Mouse (Mus musculus): ENCODE measurements around the gene Dhx9. TPM values are rescaled to one million over a fixed set of nuclear protein-coding genes. Genes with fewer than 3 reads are reported as not detected.
"Not testable (repeated sequence)": the region's sequence is repeated elsewhere in the genome, so short reads cannot be mapped to it uniquely, and the experiment has no call there.

Gene Dhx9
- 46.2 and 52.2 TPM in 2 replicates for polyA plus RNA-seq (2014; fragmentation: Nextera tagmentation; extraction: Ambion mirVana)

DNA sequence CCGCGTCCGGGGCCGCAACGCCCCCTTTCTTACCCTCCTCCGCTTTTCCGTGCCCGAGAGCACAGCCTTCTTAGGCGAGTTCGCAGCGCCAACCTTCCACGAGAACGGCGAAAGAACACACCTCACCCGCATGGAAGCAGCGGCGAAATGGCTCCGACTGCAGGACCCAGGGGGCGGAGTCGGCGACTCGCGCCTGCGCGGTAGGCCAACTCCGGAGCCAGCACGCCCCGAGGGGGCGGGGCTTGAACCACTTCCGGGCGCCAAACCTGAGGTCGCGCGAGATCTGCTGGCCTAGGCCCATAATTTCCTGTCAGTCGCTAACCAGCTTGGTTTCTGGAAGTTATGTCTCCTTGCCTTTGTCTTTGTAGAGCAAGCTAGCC is at the start of gene Dhx9:
Dhx9 (minus strand) TSS at position 161 of the 380 bp plus-strand sequence.
- Histone ChIP-seq H3K36me3 (ENCODE audit: control insufficient read depth, insufficient read depth, low read length) (peaks cover 9% of the 10 kb centered on the region; the same call in 1 of the 2 replicates), H3K4me1 (ENCODE audit: control insufficient read depth, insufficient read depth, low read length) (peaks cover 20% of the 10 kb centered on the region; the same call in 1 of the 2 replicates), H3K9ac (ENCODE audit: low read depth, low read length) (peak within 1 kb of the TSS; percentile 92), H3K9me3 (ENCODE audit: control insufficient read depth, low read length) (no peaks in the 10 kb centered on the region), H3K27ac (ENCODE audit: low read depth, low read length) (peak within 1 kb of the TSS; percentile 96), H3K27me3 (ENCODE audit: control insufficient read depth, insufficient read depth, low read length) (no peaks in the 10 kb centered on the region), H3K4me3 (ENCODE audit: low read length) (peak within 1 kb of the TSS; percentile 75), H3K4me2 (replicated peaks; ENCODE audit: low read depth, low read length) (peak within 1 kb of the TSS; percentile 62)
- WGBS = under 1% methylated on average over 35 of the region's 35 CpGs
- ATAC-seq (ENCODE audit: low FRiP score, low TSS enrichment) = peak; percentile 91

DNA sequence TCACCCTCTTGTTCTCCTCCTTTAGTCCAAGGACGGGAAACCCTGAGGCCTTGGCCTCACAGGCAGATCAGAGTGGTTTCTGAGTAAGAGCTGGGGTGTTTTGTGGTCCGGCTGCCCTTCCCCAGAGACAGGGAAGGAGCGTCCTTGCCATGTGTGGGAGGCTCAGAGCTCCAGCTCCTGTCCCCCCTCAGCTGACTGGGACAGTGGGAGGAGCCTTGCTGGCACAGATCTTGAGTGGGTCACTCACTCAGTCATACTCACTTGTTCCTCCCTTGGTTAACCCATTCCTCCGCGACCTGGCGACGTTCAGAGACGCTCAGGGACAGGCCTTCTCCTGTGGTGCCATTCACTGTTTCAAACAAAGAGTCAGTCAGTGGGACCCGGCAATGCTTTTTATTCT is 48.2 kb upstream of the Dhx9 start:
- no peaks in the 10 kb centered on the region for H3K9me3 ChIP-seq (ENCODE audit: control insufficient read depth, low read length)
- H3K4me2 ChIP-seq (replicated peaks; ENCODE audit: low read depth, low read length) = no peak overlapping the region
- no peaks in the 10 kb centered on the region for H3K36me3 ChIP-seq (ENCODE audit: control insufficient read depth, insufficient read depth, low read length)
- peak; percentile 25; the same call in 1 of the 2 replicates for ATAC-seq (ENCODE audit: low FRiP score, low TSS enrichment)
- peaks cover 10% of the 10 kb centered on the region for H3K4me1 ChIP-seq (ENCODE audit: control insufficient read depth, insufficient read depth, low read length)
- no peaks in the 10 kb centered on the region for H3K27me3 ChIP-seq (ENCODE audit: control insufficient read depth, insufficient read depth, low read length)
- no peak overlapping the region for H3K4me3 ChIP-seq (ENCODE audit: low read length)
- H3K9ac ChIP-seq (ENCODE audit: low read depth, low read length) = no peak overlapping the region
- 62% methylated on average over 9 of the region's 9 CpGs for WGBS
- H3K27ac ChIP-seq (ENCODE audit: low read depth, low read length) = no peak overlapping the region

DNA sequence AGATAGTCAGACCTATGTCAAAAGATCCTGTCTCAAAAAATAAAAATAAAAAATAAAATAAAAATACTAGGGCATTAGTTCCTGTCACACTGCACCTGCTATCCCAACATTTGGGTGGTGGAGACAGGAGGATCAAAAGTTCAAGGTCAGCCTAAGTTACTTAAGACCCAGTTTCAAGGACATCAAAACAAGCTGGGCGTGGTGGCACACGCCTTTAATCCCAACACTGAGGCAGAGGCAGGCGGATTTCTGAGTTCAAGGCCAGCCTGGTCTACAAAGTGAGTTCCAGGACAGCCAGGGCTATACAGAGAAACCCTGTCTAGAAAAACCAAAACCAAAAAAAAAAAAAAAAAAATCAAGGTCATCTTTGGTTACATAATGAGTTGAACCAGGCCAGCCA is 45.4 kb upstream of the Dhx9 start:
- not testable (repeated sequence) for H3K9me3 ChIP-seq (ENCODE audit: control insufficient read depth, low read length); H3K9ac ChIP-seq (ENCODE audit: low read depth, low read length); H3K4me2 ChIP-seq (replicated peaks; ENCODE audit: low read depth, low read length); H3K27ac ChIP-seq (ENCODE audit: low read depth, low read length); H3K4me1 ChIP-seq (ENCODE audit: control insufficient read depth, insufficient read depth, low read length); H3K27me3 ChIP-seq (ENCODE audit: control insufficient read depth, insufficient read depth, low read length); ATAC-seq (ENCODE audit: low FRiP score, low TSS enrichment); H3K4me3 ChIP-seq (ENCODE audit: low read length); H3K36me3 ChIP-seq (ENCODE audit: control insufficient read depth, insufficient read depth, low read length)
- 94% methylated on average over 3 of the region's 3 CpGs for WGBS

DNA sequence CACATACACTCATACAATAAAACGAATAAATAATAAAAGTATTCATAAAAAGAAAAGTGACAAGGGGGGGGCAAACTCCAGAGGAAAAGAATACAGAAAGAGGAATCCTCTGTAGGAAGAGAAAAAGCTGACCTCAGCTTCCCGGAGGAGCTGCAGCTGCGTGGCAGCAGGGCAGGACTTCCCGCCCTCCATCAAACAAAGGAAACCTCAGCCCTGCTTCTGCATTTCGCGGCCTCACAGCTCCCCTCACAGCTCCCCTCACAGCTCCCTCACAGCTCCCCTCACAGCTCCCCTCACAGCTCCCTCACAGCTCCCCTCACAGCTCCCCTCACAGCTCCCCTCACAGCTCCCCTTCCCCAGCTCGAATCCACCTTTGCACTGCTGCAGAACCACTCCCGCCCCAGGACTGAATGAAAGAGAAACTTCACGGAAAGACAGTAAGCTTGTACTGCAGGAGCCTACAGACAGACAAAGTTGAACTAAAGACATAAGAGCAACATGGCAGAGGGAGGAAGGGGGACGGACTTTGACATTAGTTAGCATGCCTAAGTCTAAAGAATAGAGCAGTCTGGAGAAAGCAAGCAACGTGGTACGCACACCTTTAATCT is 44.9 kb upstream of the Dhx9 start:
- H3K9ac ChIP-seq (ENCODE audit: low read depth, low read length) = peak overlapping the region; percentile 42
- no peaks in the 10 kb centered on the region for H3K27me3 ChIP-seq (ENCODE audit: control insufficient read depth, insufficient read depth, low read length)
- no peak overlapping the region; the same call in 1 of the 2 replicates for H3K4me2 ChIP-seq (replicated peaks; ENCODE audit: low read depth, low read length)
- H3K27ac ChIP-seq (ENCODE audit: low read depth, low read length) = peak overlapping the region; percentile 32; the same call in 1 of the 2 replicates
- peaks cover 10% of the 10 kb centered on the region for H3K4me1 ChIP-seq (ENCODE audit: control insufficient read depth, insufficient read depth, low read length)
- ATAC-seq (ENCODE audit: low FRiP score, low TSS enrichment) = peak; percentile 70; the same call in 1 of the 2 replicates
- WGBS = 21% methylated on average over 12 of the region's 12 CpGs
- H3K4me3 ChIP-seq (ENCODE audit: low read length) = no peak overlapping the region
- no peaks in the 10 kb centered on the region for H3K36me3 ChIP-seq (ENCODE audit: control insufficient read depth, insufficient read depth, low read length)
- no peaks in the 10 kb centered on the region for H3K9me3 ChIP-seq (ENCODE audit: control insufficient read depth, low read length)

GRCm38 (mm10) chr1:153531677-153532233 is 44.3 kb upstream of the Dhx9 start:
- Histone ChIP-seq H3K4me2 (replicated peaks; ENCODE audit: low read depth, low read length) (no peak overlapping the region; the same call in 1 of the 2 replicates), H3K36me3 (ENCODE audit: control insufficient read depth, insufficient read depth, low read length) (no peaks in the 10 kb centered on the region), H3K9ac (ENCODE audit: low read depth, low read length) (peak overlapping the region; percentile 35; the same call in 1 of the 2 replicates), H3K4me1 (ENCODE audit: control insufficient read depth, insufficient read depth, low read length) (peaks cover 10% of the 10 kb centered on the region), H3K27me3 (ENCODE audit: control insufficient read depth, insufficient read depth, low read length) (no peaks in the 10 kb centered on the region), H3K4me3 (ENCODE audit: low read length) (no peak overlapping the region), H3K9me3 (ENCODE audit: control insufficient read depth, low read length) (no peaks in the 10 kb centered on the region), H3K27ac (ENCODE audit: low read depth, low read length) (peak overlapping the region; percentile 32; the same call in 1 of the 2 replicates)
- WGBS = 39% methylated on average over 9 of the region's 9 CpGs
- peak; percentile 28 for ATAC-seq (ENCODE audit: low FRiP score, low TSS enrichment)

DNA sequence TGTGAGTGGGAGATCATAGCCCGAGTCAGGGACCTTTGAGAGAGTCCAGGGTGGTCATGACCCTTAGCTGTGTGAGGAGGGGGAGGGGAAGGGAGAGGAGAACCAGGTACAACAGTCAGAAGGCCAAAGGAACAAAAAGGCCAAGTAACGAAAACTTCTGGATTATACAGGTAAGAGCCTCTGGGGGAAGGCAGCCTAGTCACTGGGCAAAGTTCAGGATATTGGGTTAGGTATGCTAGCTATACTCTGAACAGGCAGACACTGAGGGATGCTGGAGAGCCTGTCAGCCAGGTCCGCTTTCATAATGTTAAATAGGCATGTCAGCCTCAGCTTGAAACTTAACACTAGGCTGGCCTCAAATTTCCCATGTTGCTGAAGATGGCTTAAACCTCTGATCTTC is 34.7 kb upstream of the Dhx9 start:
- H3K36me3 ChIP-seq (ENCODE audit: control insufficient read depth, insufficient read depth, low read length) = no peaks in the 10 kb centered on the region
- H3K4me3 ChIP-seq (ENCODE audit: low read length) = no peak overlapping the region
- H3K4me2 ChIP-seq (replicated peaks; ENCODE audit: low read depth, low read length) = no peak overlapping the region
- no peak overlapping the region for H3K9ac ChIP-seq (ENCODE audit: low read depth, low read length)
- WGBS = 45% methylated on average over 3 of the region's 3 CpGs
- H3K4me1 ChIP-seq (ENCODE audit: control insufficient read depth, insufficient read depth, low read length) = no peaks in the 10 kb centered on the region
- H3K27ac ChIP-seq (ENCODE audit: low read depth, low read length) = no peak overlapping the region
- H3K9me3 ChIP-seq (ENCODE audit: control insufficient read depth, low read length) = no peaks in the 10 kb centered on the region
- ATAC-seq (ENCODE audit: low FRiP score, low TSS enrichment) = no peak
- H3K27me3 ChIP-seq (ENCODE audit: control insufficient read depth, insufficient read depth, low read length) = no peaks in the 10 kb centered on the region

DNA sequence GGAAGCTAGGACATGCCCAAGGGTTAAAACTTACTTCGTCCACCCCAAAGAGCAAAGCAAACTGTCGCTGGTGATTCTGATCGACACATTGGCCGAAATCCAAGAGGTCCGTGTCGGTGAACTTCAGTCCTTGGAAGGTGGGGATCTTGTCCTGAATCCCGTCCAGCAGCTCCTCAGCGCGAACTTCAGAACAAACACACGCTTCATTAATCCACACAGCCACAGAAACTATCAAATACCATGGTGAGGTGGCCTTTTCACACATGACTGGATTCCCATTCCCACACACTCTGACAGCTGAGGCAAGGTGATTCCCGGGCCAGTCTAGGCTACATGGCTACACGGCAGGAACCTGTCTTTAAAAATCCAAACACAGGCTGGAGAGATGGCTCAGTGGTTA is 27.9 kb upstream of the Dhx9 start:
- Histone ChIP-seq H3K9me3 (ENCODE audit: control insufficient read depth, low read length) (no peaks in the 10 kb centered on the region), H3K4me1 (ENCODE audit: control insufficient read depth, insufficient read depth, low read length) (no peaks in the 10 kb centered on the region), H3K36me3 (ENCODE audit: control insufficient read depth, insufficient read depth, low read length) (no peaks in the 10 kb centered on the region), H3K27ac (ENCODE audit: low read depth, low read length) (no peak overlapping the region), H3K4me2 (replicated peaks; ENCODE audit: low read depth, low read length) (no peak overlapping the region), H3K9ac (ENCODE audit: low read depth, low read length) (no peak overlapping the region), H3K4me3 (ENCODE audit: low read length) (no peak overlapping the region), H3K27me3 (ENCODE audit: control insufficient read depth, insufficient read depth, low read length) (no peaks in the 10 kb centered on the region)
- peak; percentile 78 for ATAC-seq (ENCODE audit: low FRiP score, low TSS enrichment)
- 27% methylated on average over 12 of the region's 12 CpGs for WGBS

DNA sequence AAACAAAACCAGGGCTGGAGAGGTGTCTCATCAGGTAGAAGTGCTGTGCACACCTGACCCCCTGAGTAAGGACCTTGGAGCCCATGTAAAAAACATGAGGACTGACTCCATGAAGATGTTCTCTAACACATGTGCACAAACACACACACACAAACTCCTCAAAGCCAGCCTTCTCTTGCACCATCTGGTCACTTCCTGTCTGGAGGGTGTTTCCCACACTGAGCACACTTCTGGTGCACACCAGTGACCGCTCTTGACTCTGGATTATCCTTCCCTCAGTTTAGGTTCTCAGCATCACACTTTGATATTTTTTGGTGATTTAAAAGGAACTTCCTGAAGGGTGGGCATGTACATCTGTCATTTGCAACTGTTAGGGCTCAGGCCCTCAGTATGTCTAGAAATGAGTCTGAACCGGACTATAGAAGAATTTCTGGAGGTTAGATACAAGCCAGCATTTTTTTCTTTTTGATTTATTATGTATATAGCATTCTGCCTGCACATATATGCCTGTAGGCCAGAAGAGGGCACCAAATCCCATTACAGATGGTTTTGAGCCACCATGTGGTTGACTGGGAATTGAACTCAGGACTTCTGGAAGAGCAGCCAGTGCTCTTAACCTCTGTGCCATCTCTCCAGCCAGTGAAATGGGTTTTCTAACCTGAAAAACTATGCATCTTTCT is 23.0 kb upstream of the Dhx9 start:
- H3K9me3 ChIP-seq (ENCODE audit: control insufficient read depth, low read length) = no peaks in the 10 kb centered on the region
- 64% methylated on average over 2 of the region's 2 CpGs for WGBS
- H3K4me2 ChIP-seq (replicated peaks; ENCODE audit: low read depth, low read length) = no peak overlapping the region
- no peaks in the 10 kb centered on the region for H3K4me1 ChIP-seq (ENCODE audit: control insufficient read depth, insufficient read depth, low read length)
- no peak overlapping the region for H3K27ac ChIP-seq (ENCODE audit: low read depth, low read length)
- no peaks in the 10 kb centered on the region for H3K27me3 ChIP-seq (ENCODE audit: control insufficient read depth, insufficient read depth, low read length)
- no peaks in the 10 kb centered on the region for H3K36me3 ChIP-seq (ENCODE audit: control insufficient read depth, insufficient read depth, low read length)
- H3K9ac ChIP-seq (ENCODE audit: low read depth, low read length) = no peak overlapping the region
- ATAC-seq (ENCODE audit: low FRiP score, low TSS enrichment) = no peak
- no peak overlapping the region for H3K4me3 ChIP-seq (ENCODE audit: low read length)

GRCm38 (mm10) chr1:153509569-153509968 is 22.1 kb upstream of the Dhx9 start:
- not testable (repeated sequence) for H3K36me3 ChIP-seq (ENCODE audit: control insufficient read depth, insufficient read depth, low read length); H3K9me3 ChIP-seq (ENCODE audit: control insufficient read depth, low read length); H3K4me3 ChIP-seq (ENCODE audit: low read length); ATAC-seq (ENCODE audit: low FRiP score, low TSS enrichment); H3K27ac ChIP-seq (ENCODE audit: low read depth, low read length); H3K4me2 ChIP-seq (replicated peaks; ENCODE audit: low read depth, low read length); H3K27me3 ChIP-seq (ENCODE audit: control insufficient read depth, insufficient read depth, low read length); H3K9ac ChIP-seq (ENCODE audit: low read depth, low read length); H3K4me1 ChIP-seq (ENCODE audit: control insufficient read depth, insufficient read depth, low read length)
- WGBS = 71% methylated on average over 8 of the region's 8 CpGs

Measured in kidney, embryonic 14.5 days (tissue).